Mouse (Mus musculus) frontal cortex, postnatal 14 days (tissue): ENCODE results near the gene Rangrf.
A peak's percentile ranks its signal among the peaks of the same experiment; 100 is the strongest.
"Not testable (repeated sequence)": the region's sequence is repeated elsewhere in the genome, so short reads cannot be mapped to it uniquely, and the experiment has no call there.

ENCODE experiments used
- DNase-seq, 2 experiments: peaks; one replicate each; pipeline ENCODE4 v3.0.0; 2022; ENCODE audit warnings: low spot score in 2 of 2

Gene Rangrf

GRCm38 (mm10) chr11:68946001-68946400, 29.0 kb downstream of the Rangrf start:
- no peak for DNase-seq

GRCm38 (mm10) chr11:68945245-68945644, 29.7 kb downstream of the Rangrf start:
- no peak for DNase-seq

- DNase-seq, result no peak
Measured at GRCm38 (mm10) chr11:68942731-68943130, 32.3 kb downstream of the Rangrf start.

- DNase-seq, result no peak
Measured at GRCm38 (mm10) chr11:68940516-68940915, 34.5 kb downstream of the Rangrf start.

- DNase-seq, result peak; percentile 79 to 87
Measured at GRCm38 (mm10) chr11:68939451-68940304, 35.3 kb downstream of the Rangrf start.

- not testable (repeated sequence) for DNase-seq
Measured at GRCm38 (mm10) chr11:68936951-68937350, 38.0 kb downstream of the Rangrf start.

- no peak for DNase-seq
Measured at GRCm38 (mm10) chr11:68933885-68934507, 41.0 kb downstream of the Rangrf start.

- DNase-seq, result no peak
Measured at GRCm38 (mm10) chr11:68929947-68930346, 45.0 kb downstream of the Rangrf start.

GRCm38 (mm10) chr11:68926981-68927380, 48.0 kb downstream of the Rangrf start, which contains the start of gene Odf4:
Odf4 (minus strand) TSS chr11:68927081.
- DNase-seq, result no peak

- DNase-seq, result no peak
Measured at GRCm38 (mm10) chr11:68924749-68925148, 50.2 kb downstream of the Rangrf start.

GRCm38 (mm10) chr11:68923191-68923590, 51.8 kb downstream of the Rangrf start:
- no peak for DNase-seq
